Mouse (Mus musculus): ENCODE data around the gene Pold2.

Pold2 gene

GRCm38 (mm10) chr11:5827931-5828330, 50.2 kb downstream of the Pold2 start:
- no peak for DNase-seq (ENCODE audit: low read depth, low spot score)

- no peak for DNase-seq (ENCODE audit: low read depth, low spot score)
These were observed 52.7 kb downstream of the Pold2 start for GRCm38 (mm10) chr11:5825432-5825831.

All from retina, postnatal 7 days (tissue).